Mouse (Mus musculus): ENCODE data around the gene Tmem143. TPM values are rescaled to one million over a fixed set of nuclear protein-coding genes. Genes with fewer than 3 reads are reported as not detected.
"Not testable (repeated sequence)": the region's sequence is repeated elsewhere in the genome, so short reads cannot be mapped to it uniquely, and the experiment has no call there.

Tmem143 gene
- polyA plus RNA-seq, 1 experiment from 2014 or later, result 3.9 TPM

DNA sequence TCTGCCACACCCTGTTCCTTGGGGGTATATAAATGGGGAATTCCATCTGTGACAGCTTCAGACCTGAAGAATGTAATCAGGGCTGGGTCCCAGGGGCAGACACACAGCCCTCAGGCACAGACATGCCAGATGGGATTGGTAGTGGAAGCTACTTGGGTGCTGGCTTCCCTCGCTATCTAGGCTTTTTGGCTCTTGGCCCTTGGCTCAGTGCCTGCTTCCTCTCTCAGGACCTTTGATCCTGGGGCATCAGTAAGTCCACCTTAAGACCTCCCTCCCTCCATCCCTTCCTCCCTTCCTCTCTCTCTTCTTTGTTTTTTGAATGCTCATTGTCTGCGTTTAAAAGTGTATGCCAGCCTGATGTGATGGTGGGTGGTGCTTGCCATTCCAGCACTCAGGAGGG, 43.1 kb downstream of the Tmem143 start:
- TF ChIP-seq EP300 (IDR thresholded peaks at IDR 0.05) (no peak), CTCF (IDR thresholded peaks at IDR 0.05) (no peak)
- H3K9me3 ChIP-seq (ENCODE audit: low read length), result no peaks in the 10 kb centered on the region
- no peak for DNase-seq (ENCODE audit: low spot score)
- no peak overlapping the region for H3K4me2 ChIP-seq (replicated peaks; ENCODE audit: low read depth, low read length)
- no peaks in the 10 kb centered on the region for H3K36me3 ChIP-seq (ENCODE audit: insufficient read depth, low read length)
- H3K4me3 ChIP-seq (ENCODE audit: low read depth, low read length), result no peak overlapping the region
- H3K27me3 ChIP-seq (replicated peaks; ENCODE audit: insufficient read depth, low read length), result no peaks in the 10 kb centered on the region
- H3K9ac ChIP-seq (replicated peaks; ENCODE audit: low read depth), result no peak overlapping the region
- H3K4me1 ChIP-seq (ENCODE audit: insufficient read depth, low read depth, low read length), result no peaks in the 10 kb centered on the region
- H3K27ac ChIP-seq (ENCODE audit: low read length), result no peak overlapping the region
- 15% methylated on average over 2 of the region's 2 CpGs for WGBS
- no peak for ATAC-seq

DNA sequence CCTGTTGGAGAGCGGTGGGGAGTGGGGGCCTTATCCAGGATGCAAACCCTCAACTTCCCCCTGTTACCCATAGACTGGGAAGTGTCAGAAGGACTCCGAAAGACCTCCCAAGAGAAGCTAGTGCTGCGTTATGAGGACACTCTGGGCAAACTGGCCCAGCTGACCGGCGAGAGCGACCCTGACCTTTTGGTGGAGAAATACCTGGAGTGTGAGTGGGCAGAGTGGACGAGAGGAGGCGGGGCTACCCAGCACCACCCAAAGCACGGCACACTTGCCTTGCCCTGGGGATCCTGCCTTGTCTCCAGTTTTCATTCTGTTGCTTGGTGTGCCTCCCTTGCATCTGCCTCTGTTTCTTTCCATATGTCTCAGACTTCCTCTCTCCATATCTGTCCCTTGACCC, 45.2 kb downstream of the Tmem143 start:
- H3K9ac ChIP-seq (replicated peaks; ENCODE audit: low read depth), result no peak overlapping the region
- H3K4me3 ChIP-seq (ENCODE audit: low read depth, low read length), result no peak overlapping the region
- no peaks in the 10 kb centered on the region for H3K4me1 ChIP-seq (ENCODE audit: insufficient read depth, low read depth, low read length)
- no peaks in the 10 kb centered on the region for H3K9me3 ChIP-seq (ENCODE audit: low read length)
- ATAC-seq, result no peak
- DNase-seq (ENCODE audit: low spot score), result no peak
- TF ChIP-seq EP300 (IDR thresholded peaks at IDR 0.05) (no peak), CTCF (IDR thresholded peaks at IDR 0.05) (no peak)
- H3K4me2 ChIP-seq (replicated peaks; ENCODE audit: low read depth, low read length), result no peak overlapping the region
- no peaks in the 10 kb centered on the region for H3K36me3 ChIP-seq (ENCODE audit: insufficient read depth, low read length)
- H3K27ac ChIP-seq (ENCODE audit: low read length), result no peak overlapping the region
- no peaks in the 10 kb centered on the region for H3K27me3 ChIP-seq (replicated peaks; ENCODE audit: insufficient read depth, low read length)
- WGBS, result 65% methylated on average over 7 of the region's 9 CpGs

DNA sequence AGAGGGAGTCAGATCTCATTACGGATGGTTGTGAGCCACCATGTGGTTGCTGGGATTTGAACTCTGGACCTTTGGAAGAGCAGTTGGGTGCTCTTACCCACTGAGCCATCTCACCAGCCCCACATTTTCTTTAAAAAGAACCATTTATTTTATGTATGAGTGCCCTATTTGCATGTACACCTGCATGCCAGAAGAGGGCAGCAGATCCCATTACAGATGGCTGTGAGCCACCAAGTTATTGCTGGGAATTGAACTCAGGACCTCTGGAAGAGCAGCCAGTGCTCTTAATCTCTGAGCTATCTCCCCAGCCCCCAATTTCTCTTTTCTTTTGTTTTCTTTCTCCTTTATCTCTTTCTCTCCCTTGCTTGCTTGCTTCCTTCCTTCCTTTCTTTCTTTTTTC, 46.5 kb downstream of the Tmem143 start:
- not testable (repeated sequence) for H3K27ac ChIP-seq (ENCODE audit: low read length); H3K36me3 ChIP-seq (ENCODE audit: insufficient read depth, low read length); H3K27me3 ChIP-seq (replicated peaks; ENCODE audit: insufficient read depth, low read length); H3K9ac ChIP-seq (replicated peaks; ENCODE audit: low read depth); H3K4me3 ChIP-seq (ENCODE audit: low read depth, low read length); H3K9me3 ChIP-seq (ENCODE audit: low read length); H3K4me2 ChIP-seq (replicated peaks; ENCODE audit: low read depth, low read length); H3K4me1 ChIP-seq (ENCODE audit: insufficient read depth, low read depth, low read length); DNase-seq (ENCODE audit: low spot score); ATAC-seq
- WGBS, result no CpG with 5 or more reads among the region's 1 CpGs
- peak; percentile 57 for TF ChIP-seq CTCF (IDR thresholded peaks at IDR 0.05)

DNA sequence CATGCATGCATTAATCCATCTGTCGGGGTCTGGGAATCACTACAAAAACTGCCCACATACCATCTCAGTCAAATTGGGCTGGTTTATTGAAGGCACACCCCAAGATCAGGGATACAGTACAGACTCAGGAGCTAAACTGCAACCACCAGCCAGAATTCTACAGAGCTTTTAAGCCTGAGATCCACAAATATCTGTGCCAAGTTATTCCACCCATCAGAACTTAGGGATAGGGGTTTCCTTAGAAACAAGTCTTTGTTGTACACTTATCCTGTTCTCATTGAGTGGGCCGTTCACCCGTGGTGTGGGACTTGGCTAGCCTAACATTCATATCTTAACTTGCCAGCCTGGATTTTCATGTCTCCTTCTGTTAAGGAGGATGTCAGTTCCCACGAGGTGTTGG, 52.3 kb downstream of the Tmem143 start:
- no peak for DNase-seq (ENCODE audit: low spot score)
- 58% methylated on average over 4 of the region's 4 CpGs for WGBS

DNA sequence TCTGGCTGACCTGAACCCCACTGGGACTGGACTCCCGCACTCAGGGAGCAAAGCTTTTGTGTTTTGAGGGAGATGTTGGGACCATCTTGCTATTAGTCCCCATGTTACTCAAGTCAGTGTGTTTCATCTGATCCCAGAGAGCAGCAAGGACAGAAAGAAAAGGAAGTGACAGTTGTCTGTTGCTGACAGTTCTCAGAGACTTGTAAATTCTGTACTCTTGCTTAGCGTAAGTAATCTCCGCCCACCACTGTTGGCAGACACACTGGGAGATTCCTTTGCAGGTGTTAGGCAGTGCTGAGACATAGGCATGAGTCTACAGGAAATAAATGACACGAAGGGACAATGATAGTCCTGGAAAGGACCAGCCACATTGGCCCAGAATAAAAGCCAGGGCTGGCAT, 59.9 kb downstream of the Tmem143 start:
- DNase-seq (ENCODE audit: low spot score), result no peak
- no peak for ATAC-seq
- H3K9ac ChIP-seq (replicated peaks; ENCODE audit: low read depth), result no peak overlapping the region
- no peak overlapping the region for H3K4me2 ChIP-seq (replicated peaks; ENCODE audit: low read depth, low read length)
- H3K27ac ChIP-seq (ENCODE audit: low read length), result no peak overlapping the region
- TF ChIP-seq CTCF (IDR thresholded peaks at IDR 0.05), result no peak
- H3K9me3 ChIP-seq (ENCODE audit: low read length), result no peaks in the 10 kb centered on the region
- H3K36me3 ChIP-seq (ENCODE audit: insufficient read depth, low read length), result no peaks in the 10 kb centered on the region
- H3K4me3 ChIP-seq (ENCODE audit: low read depth, low read length), result no peak overlapping the region
- WGBS, result 48% methylated on average over 4 of the region's 4 CpGs
- no peaks in the 10 kb centered on the region for H3K4me1 ChIP-seq (ENCODE audit: insufficient read depth, low read depth, low read length)
- no peaks in the 10 kb centered on the region for H3K27me3 ChIP-seq (replicated peaks; ENCODE audit: insufficient read depth, low read length)

More for the DNA sequence above, 52.3 kb downstream of the Tmem143 start:
- no peak overlapping the region for H3K9ac ChIP-seq (replicated peaks; ENCODE audit: low read depth)
- no peak overlapping the region for H3K4me2 ChIP-seq (replicated peaks; ENCODE audit: low read depth, low read length)
- no peak for ATAC-seq
- no peak overlapping the region for H3K4me3 ChIP-seq (ENCODE audit: low read depth, low read length)
- H3K27me3 ChIP-seq (replicated peaks; ENCODE audit: insufficient read depth, low read length), result no peaks in the 10 kb centered on the region
- H3K36me3 ChIP-seq (ENCODE audit: insufficient read depth, low read length), result no peaks in the 10 kb centered on the region
- no peak overlapping the region for H3K27ac ChIP-seq (ENCODE audit: low read length)
- H3K9me3 ChIP-seq (ENCODE audit: low read length), result no peaks in the 10 kb centered on the region
- no peak for TF ChIP-seq CTCF (IDR thresholded peaks at IDR 0.05)
- no peak for TF ChIP-seq EP300 (IDR thresholded peaks at IDR 0.05)
- no peaks in the 10 kb centered on the region for H3K4me1 ChIP-seq (ENCODE audit: insufficient read depth, low read depth, low read length)

Other genes starting within 250 kb of the Tmem143 start
- 0.27 and 0.84 TPM in 2 replicates for gene Fut2, start 230.5 kb upstream of the Tmem143 start, polyA plus RNA-seq (2015; fragmentation: Nextera tagmentation; extraction: Ambion mirVana)
- 2.4 TPM in 2 replicates for gene Ntn5, start 212.9 kb upstream of the Tmem143 start, polyA plus RNA-seq (2015; fragmentation: Nextera tagmentation; extraction: Ambion mirVana)
- gene Sec1, start 202.5 kb upstream of the Tmem143 start, polyA plus RNA-seq (2015; fragmentation: Nextera tagmentation; extraction: Ambion mirVana), result 1.0 and 2.0 TPM in 2 replicates
- gene Car11, start 197.1 kb upstream of the Tmem143 start, polyA plus RNA-seq (2015; fragmentation: Nextera tagmentation; extraction: Ambion mirVana), result 1.5 and 2.4 TPM in 2 replicates
- gene Dbp, start 191.9 kb upstream of the Tmem143 start, polyA plus RNA-seq (2015; fragmentation: Nextera tagmentation; extraction: Ambion mirVana), result 6.8 and 9.4 TPM in 2 replicates
- 720 and 782 TPM in 2 replicates for gene Rpl18, start 181.5 kb upstream of the Tmem143 start, polyA plus RNA-seq (2015; fragmentation: Nextera tagmentation; extraction: Ambion mirVana)
- 17.9 and 18.2 TPM in 2 replicates for gene Sphk2, start 178.9 kb upstream of the Tmem143 start, polyA plus RNA-seq (2015; fragmentation: Nextera tagmentation; extraction: Ambion mirVana)
- 1.7 and 2.3 TPM in 2 replicates for gene Fam83e, start 175.7 kb upstream of the Tmem143 start, polyA plus RNA-seq (2015; fragmentation: Nextera tagmentation; extraction: Ambion mirVana)
- gene Spaca4, start 171.1 kb upstream of the Tmem143 start, polyA plus RNA-seq (2015; fragmentation: Nextera tagmentation; extraction: Ambion mirVana), result not detected in 2 replicates
- 0.10 and 0.11 TPM in 2 replicates for gene Lmtk3, start 113.2 kb upstream of the Tmem143 start, polyA plus RNA-seq (2015; fragmentation: Nextera tagmentation; extraction: Ambion mirVana)
- gene Sult2b1, start 112.3 kb upstream of the Tmem143 start, polyA plus RNA-seq (2015; fragmentation: Nextera tagmentation; extraction: Ambion mirVana), result 3.2 and 3.7 TPM in 2 replicates
- 105 and 113 TPM in 2 replicates for gene Cyth2, start 82.4 kb upstream of the Tmem143 start, polyA plus RNA-seq (2015; fragmentation: Nextera tagmentation; extraction: Ambion mirVana)
- 0.20 and 0.35 TPM in 2 replicates for gene Kcnj14, start 72.2 kb upstream of the Tmem143 start, polyA plus RNA-seq (2015; fragmentation: Nextera tagmentation; extraction: Ambion mirVana)
- gene Grwd1, start 66.0 kb upstream of the Tmem143 start, polyA plus RNA-seq (2015; fragmentation: Nextera tagmentation; extraction: Ambion mirVana), result 14.8 and 15.1 TPM in 2 replicates
- 56.2 and 57.3 TPM in 2 replicates for gene Kdelr1, start 24.2 kb upstream of the Tmem143 start, polyA plus RNA-seq (2015; fragmentation: Nextera tagmentation; extraction: Ambion mirVana)
- gene Grin2d, start 18.6 kb upstream of the Tmem143 start, polyA plus RNA-seq (2015; fragmentation: Nextera tagmentation; extraction: Ambion mirVana), result 0.62 and 0.75 TPM in 2 replicates
- 0.14 and 0.23 TPM in 2 replicates for gene Syngr4, start 227 bp upstream of the Tmem143 start, polyA plus RNA-seq (2015; fragmentation: Nextera tagmentation; extraction: Ambion mirVana)
- gene Emp3, start 24.5 kb downstream of the Tmem143 start, polyA plus RNA-seq (2015; fragmentation: Nextera tagmentation; extraction: Ambion mirVana), result 233 and 255 TPM in 2 replicates
- gene Ccdc114, start 27.1 kb downstream of the Tmem143 start, polyA plus RNA-seq (2015; fragmentation: Nextera tagmentation; extraction: Ambion mirVana), result 8.9 and 11.2 TPM in 2 replicates
- 0.26 and 0.37 TPM in 2 replicates for gene Abcc6, start 133.4 kb downstream of the Tmem143 start, polyA plus RNA-seq (2015; fragmentation: Nextera tagmentation; extraction: Ambion mirVana)
- 17.8 and 18.5 TPM in 2 replicates for gene Nomo1, start 136.8 kb downstream of the Tmem143 start, polyA plus RNA-seq (2015; fragmentation: Nextera tagmentation; extraction: Ambion mirVana)
- 0.44 and 0.45 TPM in 2 replicates for gene Kcnj11, start 203.8 kb downstream of the Tmem143 start, polyA plus RNA-seq (2015; fragmentation: Nextera tagmentation; extraction: Ambion mirVana)